Mouse (Mus musculus): Measurements from ENCODE around the gene B4galt3.
A peak's percentile ranks its signal among the peaks of the same experiment; 100 is the strongest.
"Not testable (repeated sequence)": the region's sequence is repeated elsewhere in the genome, so short reads cannot be mapped to it uniquely, and the experiment has no call there.

The B4galt3 gene

GRCm38 (mm10) chr1:171286517-171286916, 16.4 kb downstream of the B4galt3 start:
- DNase-seq = no peak

DNA sequence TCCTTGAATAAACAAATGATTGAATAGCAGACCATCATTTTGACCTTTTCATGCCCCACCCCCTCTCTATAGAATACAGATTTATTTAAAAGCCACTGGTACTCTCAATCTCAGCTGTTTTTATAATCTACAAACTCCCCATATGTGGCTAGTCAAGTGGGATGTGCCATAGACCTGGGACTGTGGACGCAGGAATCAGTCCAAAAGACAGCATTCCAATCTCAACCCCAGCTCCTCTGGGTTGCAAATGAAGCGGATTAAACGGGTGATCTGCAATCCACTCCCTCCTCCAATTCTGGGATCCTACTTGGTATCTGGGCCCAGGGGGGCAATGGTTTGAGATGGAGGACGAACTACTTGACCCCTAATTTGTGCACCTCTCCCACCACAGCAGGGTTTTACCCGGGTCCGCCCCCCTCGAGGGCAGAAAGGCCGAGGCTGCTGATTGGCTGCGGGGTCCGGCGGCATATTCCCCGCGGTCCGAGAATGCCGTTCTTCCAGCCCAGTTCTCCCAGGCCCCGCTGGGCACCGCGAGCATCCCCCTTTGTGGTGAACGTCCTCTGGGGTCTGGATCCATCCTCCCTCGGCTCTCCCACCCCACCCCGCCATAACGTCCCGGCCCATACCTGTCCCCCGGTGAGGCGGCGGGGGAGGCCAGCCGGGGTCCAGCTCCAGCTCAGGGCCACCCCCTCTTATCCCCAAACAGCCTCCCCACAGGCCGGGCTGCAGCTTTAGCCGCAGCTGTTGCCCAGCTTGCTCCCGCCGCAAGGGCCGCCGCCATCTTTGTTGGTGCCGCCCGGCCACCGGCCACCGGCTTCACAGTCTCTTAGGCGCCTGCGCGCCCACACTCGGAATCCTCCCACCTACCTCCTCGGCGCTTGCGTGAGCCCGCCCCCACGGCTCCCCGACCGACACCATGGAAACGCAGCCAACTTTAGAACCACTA, 17.3 kb downstream of the B4galt3 start, which contains the start of gene Usp21:
Usp21 (minus strand) TSS at position 856 of the 946 bp plus-strand sequence.
- peak; percentile 93 for DNase-seq

DNA sequence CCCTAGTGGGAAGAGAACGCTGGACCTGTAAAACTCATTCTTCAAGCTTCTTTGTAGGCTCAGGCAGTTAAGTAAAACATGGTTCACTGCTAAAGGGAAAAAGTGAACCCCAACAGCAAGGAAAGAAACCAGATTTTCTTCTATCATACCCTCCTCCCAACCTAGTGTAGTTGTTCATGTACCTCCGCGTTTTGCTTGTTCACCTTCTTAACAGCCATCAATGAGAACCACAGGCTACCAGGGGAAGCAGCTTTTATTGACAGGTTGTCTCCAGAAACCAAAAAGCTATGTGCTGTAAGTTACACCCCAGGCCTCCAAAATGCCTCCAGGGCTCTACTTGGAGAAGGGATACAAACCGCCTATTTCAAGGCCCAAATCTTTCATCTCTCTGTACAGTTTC, 18.2 kb downstream of the B4galt3 start:
- DNase-seq = no peak

DNA sequence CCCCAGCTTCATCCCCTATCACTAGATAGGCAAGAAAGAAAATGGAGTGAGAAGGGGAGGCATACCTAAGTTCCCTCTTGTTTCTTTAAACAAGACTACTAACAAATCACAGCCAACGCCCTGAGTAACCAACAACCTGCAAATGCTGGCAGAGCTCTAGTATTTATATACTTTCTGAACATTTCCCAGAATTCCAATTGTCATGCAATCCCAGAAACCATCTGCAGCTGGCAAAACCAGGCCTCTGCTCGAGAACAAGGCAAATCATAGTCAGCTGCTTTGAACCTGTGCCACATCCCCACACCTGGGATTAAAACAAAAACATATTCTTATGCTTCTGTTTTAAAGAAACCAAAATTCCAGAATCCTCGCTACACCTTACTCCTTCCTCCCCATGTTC, 23.2 kb downstream of the B4galt3 start:
- DNase-seq = no peak

DNA sequence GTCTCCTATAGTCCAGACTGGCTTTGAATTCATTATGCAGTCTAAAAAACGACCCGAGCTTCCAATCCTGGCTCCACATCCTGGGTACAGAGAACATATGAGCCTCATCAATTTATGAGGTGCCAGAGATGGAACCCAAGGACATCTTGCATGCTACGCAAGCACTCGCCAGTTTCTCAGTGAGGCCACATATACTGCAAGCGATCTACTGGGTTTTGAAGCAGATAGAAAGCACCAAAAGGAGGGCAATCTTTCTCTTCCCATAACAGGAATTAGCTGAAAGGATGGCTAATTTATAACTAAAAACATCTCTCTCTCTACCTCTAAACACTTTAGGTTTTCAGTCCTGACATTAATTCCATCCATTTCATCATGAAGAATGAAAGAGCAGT, 23.8 kb downstream of the B4galt3 start:
- DNase-seq = no peak

DNA sequence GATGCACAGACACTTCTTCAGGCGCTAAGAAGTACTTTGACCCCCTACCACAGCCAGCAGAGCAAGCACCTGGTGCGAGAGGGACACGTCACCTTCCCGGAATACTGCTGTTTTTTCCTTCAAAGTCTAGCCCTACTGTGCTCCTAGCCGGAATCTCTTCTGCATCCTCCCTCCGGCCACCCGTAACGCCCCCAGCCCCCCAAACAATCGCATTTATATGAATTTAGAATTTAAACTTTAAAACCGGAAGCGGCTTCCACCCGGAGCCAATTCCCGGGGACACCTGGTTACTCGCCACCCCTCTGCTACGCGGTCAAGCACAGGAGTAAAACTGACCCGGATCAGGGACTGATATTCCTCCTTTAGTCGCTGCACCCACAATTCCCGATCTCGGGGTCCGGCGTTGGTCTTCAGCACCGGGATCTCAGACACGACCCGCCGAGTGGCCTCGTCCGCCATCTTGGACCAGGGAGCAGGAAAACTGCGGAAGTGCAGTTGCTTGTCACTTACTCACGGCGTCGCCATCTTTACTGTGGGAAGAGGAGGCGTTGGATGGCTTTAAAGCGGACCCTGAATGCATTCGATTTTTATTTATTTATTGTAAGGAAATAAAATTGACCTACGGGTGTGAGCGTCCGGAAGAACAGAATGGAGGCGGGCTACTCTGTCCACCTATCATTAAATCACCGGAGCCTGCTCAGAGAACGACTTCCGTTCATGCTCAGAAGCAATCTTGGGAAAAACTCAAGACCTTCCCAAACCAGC, 24.4 kb downstream of the B4galt3 start, which contains the start of gene Ufc1:
Ufc1 (minus strand) TSS at position 727 of the 765 bp plus-strand sequence.
- DNase-seq = peak; percentile 81

DNA sequence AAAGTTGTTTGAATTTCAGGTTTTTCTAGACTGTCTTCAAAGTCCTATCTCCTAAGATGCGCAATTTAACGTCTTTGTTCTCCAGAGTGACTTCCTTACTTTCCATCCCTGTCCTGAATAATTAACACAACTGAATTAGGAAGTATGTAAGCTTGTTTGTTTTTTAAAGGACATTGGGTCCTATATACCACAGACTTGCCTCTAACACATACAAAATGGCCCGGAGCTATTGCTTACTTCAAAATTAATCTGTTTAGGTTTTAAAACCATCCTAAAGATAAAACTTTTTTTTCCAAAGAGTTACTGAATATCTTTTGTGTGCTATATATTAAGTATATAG, 24.9 kb downstream of the B4galt3 start:
- no peak for DNase-seq

DNA sequence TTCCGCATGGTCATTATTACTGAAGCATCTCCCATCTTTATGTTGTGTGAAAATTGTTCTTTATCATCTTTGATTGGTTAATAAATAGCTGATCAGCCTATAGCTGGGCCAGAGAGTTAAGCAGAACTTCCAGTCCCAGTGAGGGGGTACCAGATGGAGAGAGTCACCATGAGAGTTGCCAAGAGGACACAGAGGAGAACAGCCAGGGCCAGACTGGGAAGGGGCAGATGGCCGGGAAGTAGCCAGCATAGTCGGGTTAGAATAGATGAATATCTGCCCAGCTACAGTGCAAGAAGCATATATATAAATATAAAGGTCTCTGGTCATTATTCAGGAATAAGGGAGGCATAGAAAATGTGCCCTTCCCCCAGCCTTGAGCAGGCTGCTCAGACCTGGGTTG, 28.1 kb downstream of the B4galt3 start:
- DNase-seq = no peak

DNA sequence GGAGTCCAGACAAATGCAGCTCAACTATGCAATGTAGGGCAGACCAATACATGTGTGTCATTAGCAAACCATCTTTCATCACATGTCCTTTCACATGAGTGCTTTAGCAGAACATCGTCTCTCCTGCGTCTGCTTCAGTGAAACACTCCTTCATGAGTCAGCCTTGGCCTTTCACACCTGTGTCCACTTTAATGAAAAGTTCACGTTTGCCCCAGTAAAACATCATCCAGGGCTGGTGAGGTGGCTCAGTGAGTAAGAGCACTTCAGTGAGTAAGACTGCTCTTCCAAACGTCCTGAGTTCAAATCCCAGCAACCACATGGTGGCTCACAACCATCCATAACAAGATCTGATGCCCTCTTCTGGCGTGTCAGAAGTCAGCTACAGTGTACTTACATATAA, 36.0 kb downstream of the B4galt3 start:
- DNase-seq = not testable (repeated sequence)

DNA sequence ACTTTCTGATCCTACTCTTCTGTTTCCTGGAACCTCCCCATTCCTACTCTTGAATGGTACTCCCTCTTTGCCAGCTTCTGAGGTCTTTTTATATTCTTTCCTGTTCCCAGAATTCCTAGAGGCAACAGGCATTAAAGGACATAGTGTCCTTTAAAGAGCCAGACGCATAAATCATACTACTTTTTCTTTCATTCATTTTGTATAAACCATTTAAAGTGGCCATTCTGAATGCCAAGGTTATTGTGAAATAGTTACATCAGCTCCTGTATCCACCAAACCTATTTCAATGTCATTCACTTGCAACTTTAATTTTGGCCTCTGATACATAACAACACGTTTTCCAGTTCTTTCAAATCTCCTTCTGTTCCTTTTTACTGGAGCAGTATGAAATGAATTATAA, 39.2 kb downstream of the B4galt3 start:
- no peak for DNase-seq

DNA sequence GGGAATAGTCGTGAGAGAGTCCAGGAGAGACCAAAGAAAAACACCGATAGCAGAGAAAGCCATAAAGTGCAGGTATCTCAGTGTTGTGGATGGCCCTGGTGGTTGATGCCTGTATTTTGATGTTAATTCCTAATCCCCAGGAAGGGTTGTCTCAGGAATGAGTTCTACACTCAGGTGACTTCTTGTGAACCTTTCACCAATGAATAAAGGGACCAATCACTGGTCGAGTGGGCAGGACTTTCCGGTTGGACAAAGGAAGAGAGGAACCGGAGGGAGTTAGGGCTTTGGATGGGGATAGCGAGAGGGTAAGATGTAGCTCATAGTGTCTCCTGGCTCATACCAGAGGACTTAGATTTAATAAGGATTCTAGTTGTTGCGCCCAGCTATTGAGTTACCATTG, 49.6 kb downstream of the B4galt3 start:
- no peak for DNase-seq

DNA sequence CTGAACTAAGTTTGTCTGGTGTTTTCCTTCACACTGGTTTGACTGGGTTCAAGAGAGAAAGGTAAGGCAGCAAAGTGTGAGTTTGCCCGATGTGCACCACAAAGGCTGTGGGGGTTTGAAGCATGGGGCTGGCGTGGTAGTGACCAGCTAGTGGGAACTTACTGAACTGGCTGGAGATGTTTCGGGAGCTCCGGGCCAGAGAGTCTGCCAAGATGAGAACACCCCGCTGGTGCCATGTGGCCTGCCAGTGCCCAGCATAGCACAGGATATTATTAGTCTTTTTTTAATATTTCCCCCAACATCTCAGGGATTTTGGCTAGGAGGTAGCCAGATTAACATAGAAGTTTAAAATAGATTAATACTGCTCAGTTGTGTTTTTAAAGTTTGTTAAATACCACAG, 50.0 kb downstream of the B4galt3 start:
- no peak for DNase-seq

- no peak for DNase-seq
Observed at GRCm38 (mm10) chr1:171321415-171321814, 51.3 kb downstream of the B4galt3 start.

DNA sequence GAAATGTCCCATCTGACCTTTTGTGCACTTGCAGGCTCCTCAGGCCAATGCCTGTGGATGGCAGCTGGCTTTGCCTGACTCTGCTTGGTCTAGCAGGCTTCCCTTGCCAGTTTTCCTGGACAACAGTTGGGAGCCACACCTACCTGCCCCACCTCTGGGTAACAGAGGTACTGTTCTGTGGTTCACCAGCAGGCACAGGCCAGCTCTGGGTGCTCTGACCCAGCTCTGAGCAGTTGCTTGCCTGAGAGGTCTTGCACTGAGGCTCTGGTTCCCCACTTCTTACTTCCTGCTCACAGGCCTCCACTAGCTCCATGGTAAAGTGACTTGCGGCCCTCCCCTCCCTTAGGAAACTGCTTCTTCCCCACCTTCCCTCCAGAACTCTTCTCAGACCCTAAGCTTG, 51.9 kb downstream of the B4galt3 start:
- no peak for DNase-seq

DNA sequence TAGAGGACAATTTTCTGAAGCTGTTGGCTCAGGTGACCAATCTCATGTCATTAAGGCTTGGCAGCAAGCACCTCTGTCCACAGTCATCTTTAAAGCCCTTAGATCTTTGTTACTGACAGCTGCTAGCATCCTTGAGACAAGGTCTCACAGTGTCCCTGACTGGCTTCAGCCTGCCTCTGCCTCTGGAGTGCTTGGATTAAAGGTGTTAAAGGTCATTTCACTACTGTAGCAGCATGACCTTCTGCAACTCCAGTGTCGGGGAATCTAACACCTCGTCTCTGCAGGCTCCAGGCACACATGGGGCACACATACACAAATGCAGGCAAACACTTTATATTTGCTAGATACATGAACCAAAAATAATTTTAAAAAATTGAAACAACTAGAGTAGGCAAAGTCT, 55.4 kb downstream of the B4galt3 start:
- no peak for DNase-seq

Data from lung, postnatal 14 days (tissue).